Mouse (Mus musculus): ENCODE measurements at regions not wholly inside any gene's neighbourhood (a gene's known extent, or its start where the extent isn't known, plus 50 kb on each side); places are given as distances from the start of the nearest gene placed in this dataset.

GRCm38 (mm10) chr14:111738943-111739342, 64.0 kb downstream of the Slitrk5 start:
- intact Hi-C loops (cut with DNase I): no loop called here
- DNase-seq: no peak
- Histone ChIP-seq H3K4me3 (no peak overlapping the region), H3K27ac (no peak overlapping the region)
- TF ChIP-seq CTCF (IDR thresholded peaks at IDR 0.05): no peak

- H3K4me3 ChIP-seq: no peak overlapping the region
- intact Hi-C loops (cut with DNase I): no loop called here
- H3K27ac ChIP-seq: no peak overlapping the region
- TF ChIP-seq CTCF (IDR thresholded peaks at IDR 0.05): no peak
- DNase-seq: no peak
These were observed 88.7 kb downstream of the Slitrk5 start for GRCm38 (mm10) chr14:111763616-111764015.

- DNase-seq: no peak
- peak; percentile 4; the same call in 1 of the 2 replicates for TF ChIP-seq CTCF (IDR thresholded peaks at IDR 0.05)
- intact Hi-C loops (cut with DNase I): no loop called here
- no peak overlapping the region for H3K4me3 ChIP-seq
- no peak overlapping the region for H3K27ac ChIP-seq
These were observed 103.3 kb downstream of the Slitrk5 start for GRCm38 (mm10) chr14:111778152-111778551.

GRCm38 (mm10) chr14:111808025-111808424, 133.1 kb downstream of the Slitrk5 start:
- H3K27ac ChIP-seq: no peak overlapping the region
- no peak for DNase-seq
- TF ChIP-seq CTCF (IDR thresholded peaks at IDR 0.05): no peak
- no peak overlapping the region for H3K4me3 ChIP-seq
- intact Hi-C loops (cut with DNase I): no loop called here

GRCm38 (mm10) chr14:111809871-111810270, 135.0 kb downstream of the Slitrk5 start:
- no peak for DNase-seq
- no peak for TF ChIP-seq CTCF (IDR thresholded peaks at IDR 0.05)
- H3K4me3 ChIP-seq: no peak overlapping the region
- intact Hi-C loops (cut with DNase I): no loop called here
- no peak overlapping the region for H3K27ac ChIP-seq

- TF ChIP-seq CTCF (IDR thresholded peaks at IDR 0.05): no peak
- intact Hi-C loops (cut with DNase I): no loop called here
- DNase-seq: no peak
These were observed 147.3 kb downstream of the Slitrk5 start for GRCm38 (mm10) chr14:111822047-111822730.

More at GRCm38 (mm10) chr14:111822047-111822730, 147.3 kb downstream of the Slitrk5 start:
- Histone ChIP-seq H3K27ac (no peak overlapping the region), H3K4me3 (no peak overlapping the region)
